Mouse (Mus musculus) urinary bladder, adult 18-20 months (tissue): ENCODE results near the gene Gch1.
A peak's percentile ranks its signal among the peaks of the same experiment; 100 is the strongest.
"Not testable (repeated sequence)": the region's sequence is repeated elsewhere in the genome, so short reads cannot be mapped to it uniquely, and the experiment has no call there.

Source experiments
- DNase-seq, 2 experiments: peaks; one replicate each; pipeline ENCODE4 v3.0.0; 2022; ENCODE audit warnings: low spot score in 2 of 2, mixed read lengths in 2 of 2

Gch1 gene

DNA sequence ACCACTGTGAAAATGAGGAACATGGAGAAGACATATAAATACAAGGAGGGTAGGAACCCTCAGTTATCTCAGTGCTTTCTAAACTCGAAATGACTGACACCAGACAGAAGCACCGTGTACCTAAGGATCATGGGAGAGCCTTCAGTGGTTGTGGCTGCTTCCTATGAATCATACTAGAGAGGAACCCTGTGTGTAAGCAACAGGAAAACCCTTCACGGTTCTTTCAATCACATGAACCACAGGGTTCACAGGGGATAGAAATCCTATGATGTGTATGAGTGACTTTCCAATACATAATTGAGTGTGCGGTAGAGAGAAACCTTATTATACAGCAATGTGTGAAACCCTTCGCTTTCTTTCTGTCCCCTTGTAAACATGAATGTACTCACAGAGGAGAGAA, 24.1 kb downstream of the Gch1 start:
- DNase-seq, result no peak

DNA sequence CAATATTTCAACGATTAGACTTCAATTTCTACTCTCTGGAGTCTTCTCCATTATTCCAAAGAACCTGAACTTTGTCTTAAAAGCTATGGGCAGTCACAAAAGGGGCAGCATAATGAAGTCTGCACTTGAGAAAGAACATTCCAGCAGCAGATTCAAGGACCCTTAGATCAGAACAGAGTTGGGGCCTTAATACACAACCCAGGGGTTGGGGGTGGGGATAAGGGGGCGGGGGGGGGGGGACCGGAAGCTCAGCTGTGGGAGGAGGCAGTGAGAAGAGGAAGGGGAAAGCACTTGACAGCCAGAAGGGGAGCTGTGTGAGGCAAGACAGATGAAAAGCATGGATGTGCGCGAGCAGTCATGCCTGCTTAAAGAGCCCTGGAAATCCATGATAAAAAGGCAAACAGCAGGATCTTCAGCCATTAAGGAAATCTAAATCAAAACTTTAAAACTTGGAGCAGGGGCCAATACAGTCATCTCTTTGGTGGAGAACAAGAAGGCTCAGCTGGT, 27.2 kb downstream of the Gch1 start:
- DNase-seq, result no peak

DNA sequence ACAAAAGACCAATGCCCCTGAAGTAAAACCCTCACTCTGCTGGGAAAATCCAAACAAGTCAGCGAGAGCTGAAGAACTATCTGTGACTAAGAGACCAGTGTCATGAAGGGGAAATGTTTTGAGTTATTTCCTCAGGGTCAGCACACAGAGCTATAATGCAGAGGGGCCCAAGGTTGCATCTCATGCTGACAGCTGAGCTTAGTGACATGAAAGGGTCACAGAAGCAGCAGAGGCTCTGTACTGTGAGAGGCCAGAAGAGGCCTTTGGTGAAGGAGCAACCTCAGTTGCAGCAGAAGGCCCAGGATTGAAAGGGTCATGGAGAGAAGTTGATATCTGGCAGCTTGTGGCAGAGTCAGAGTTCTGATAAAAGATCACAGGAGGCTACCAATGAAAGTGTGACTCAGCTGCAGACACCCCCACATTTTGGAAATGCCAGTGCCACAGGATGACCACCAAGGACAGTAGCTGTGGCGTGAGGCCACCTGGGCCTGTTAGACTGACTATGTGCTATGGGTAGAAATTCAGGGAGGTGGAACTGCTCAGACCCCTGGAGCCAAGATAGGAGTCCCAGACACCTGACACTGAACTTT, 29.1 kb downstream of the Gch1 start:
- DNase-seq, result no peak

DNA sequence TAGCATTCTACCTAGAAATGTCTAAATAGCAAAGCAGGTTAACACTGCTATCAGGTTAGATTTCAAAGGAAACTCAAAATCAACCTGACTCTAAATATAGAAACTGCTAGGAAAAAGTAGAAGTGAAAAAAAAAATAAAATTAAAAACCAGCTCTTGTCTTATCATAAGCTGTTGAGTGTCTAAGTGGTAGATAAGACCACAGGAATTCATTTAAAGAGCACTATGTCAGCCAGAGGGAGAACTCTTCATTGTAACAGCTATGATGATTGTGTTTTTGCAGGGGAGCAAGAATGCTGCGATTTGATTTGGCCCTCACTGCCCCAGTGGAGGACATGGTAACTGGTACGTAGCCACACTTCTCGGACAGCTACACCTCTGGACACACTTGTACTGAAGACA, 34.9 kb downstream of the Gch1 start:
- DNase-seq, result no peak

DNA sequence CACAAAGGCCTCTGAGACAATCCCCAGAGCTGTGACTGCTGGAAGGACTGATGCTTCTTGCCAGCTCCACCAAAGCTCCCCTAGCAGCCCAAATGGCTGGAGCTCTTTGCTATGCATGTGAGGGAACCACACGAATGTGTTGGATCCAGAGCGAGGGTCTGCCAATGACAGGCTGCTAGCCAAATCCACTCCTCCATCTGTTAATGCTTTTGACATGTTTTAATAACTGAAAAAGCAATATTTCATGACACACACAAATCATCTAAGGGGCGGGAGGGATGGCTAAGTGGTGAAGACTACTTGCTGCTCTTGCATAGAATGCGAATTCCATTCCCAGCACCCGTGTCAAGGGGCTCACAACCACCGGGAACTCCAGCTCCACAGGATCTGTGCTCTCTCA, 37.9 kb downstream of the Gch1 start:
- DNase-seq, result no peak

DNA sequence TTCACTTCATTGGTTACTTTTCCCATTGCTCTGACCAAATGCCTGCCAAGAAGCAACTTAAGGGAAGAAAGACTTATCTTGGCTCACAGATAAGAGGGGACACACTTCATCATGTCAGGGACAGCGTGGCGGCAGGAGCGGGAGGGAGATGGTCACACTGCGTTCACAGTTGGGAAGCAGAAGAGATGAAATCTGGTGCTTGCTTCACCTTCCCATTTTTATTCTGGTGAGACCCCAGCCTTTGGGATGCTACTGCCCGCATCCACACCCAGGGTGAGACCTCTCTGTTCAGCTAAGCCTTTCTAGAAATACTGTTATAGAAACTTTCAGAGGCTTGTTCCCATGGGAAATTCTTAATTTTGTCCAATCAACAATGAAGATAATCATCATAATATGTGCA, 44.9 kb downstream of the Gch1 start:
- no peak for DNase-seq

DNA sequence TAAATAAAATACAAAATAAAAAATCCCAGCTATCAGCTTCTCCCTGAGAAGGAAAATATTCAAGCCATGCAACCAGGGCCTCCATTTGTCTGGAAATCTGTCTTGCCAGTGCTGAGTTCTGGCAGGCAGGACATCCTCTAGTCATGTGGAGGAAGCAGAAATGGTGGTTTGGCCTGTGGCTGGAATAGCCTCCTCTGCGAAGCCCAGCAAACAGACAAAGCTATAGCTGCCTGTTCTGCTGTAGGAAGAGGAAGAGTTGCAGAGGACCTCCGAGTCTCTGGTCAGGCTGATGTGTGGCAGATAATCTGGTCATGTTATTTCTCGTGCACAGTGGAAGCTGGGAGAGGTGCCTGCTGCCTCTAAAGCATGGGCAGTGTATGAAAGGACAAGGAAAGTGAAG, 50.4 kb downstream of the Gch1 start:
- DNase-seq, result no peak

DNA sequence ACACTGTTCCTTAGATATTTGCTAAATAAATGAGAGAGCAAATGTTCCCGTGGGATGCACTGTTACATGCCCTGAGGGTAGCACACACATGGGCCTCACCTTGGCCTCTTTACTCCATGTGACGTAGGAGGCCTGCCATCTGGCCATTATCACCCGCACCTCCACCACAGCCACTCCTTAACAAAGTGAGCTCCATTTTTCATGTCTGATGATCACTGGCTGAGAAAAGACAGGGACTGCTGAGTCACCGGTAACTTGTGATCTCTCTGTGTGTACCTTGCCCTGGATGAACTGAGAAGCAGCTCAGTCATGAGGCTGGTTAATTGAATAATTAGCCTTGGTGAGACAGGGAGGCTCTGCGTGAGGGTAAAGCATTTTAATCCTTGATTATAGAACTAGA, 52.6 kb downstream of the Gch1 start:
- no peak for DNase-seq

DNA sequence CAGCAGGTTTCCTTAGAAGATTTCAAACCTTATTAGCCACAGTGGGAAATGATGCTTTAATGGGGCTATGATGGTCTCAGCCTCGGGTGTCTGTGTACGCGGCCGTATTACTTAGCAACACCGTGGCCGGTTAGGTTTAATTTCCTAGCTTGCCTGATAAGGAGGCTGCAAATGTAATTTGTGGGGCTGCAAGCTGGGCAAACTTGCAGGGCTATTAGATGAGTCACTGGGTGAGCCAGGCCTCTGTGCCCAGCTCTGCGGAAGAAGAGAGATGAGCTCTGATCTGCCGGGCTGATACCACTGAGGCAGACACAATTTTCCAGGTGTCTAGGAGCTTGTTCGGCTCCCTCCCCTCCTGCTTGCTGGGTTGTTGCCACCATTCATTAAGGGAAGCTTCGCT, 55.3 kb downstream of the Gch1 start:
- no peak for DNase-seq

DNA sequence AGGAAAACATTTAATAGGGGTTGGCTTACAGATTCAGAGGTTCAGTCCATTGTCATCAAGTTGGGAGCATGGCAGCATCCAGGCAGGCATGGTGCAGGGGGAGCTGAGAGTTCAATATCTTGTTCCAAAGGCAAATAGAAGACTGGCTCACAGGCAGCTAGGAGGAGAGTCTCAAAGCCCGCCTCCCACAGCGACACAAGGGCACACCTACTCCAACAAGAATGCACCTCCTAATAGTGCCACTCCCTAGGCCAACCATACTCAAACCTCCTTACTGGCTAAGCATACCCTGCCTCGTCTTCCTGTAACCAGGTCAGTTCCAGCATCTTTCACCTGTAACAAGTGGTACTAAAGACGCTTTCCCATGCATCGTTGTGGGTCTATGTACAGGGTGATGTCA, 61.2 kb downstream of the Gch1 start:
- no peak for DNase-seq

DNA sequence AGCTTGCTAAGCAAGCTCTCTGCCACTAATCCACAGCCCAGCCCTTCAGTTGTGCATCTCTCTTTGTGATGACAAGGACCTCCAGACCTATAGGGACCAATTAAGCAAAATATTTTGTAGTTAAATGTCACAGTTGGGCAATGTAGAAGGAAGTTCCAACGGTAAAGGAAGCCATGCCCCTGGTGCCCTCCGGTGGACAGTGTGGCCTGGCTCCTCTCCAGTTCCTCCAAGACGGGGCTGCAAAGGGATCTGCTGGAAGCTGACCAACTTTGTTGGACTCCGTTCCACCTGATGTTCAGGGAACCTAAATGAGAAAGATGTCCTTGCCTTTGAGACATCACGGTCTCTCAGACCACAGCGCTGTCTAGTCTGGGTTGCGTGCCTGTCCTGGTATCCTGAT, 71.7 kb downstream of the Gch1 start:
- DNase-seq, result no peak

DNA sequence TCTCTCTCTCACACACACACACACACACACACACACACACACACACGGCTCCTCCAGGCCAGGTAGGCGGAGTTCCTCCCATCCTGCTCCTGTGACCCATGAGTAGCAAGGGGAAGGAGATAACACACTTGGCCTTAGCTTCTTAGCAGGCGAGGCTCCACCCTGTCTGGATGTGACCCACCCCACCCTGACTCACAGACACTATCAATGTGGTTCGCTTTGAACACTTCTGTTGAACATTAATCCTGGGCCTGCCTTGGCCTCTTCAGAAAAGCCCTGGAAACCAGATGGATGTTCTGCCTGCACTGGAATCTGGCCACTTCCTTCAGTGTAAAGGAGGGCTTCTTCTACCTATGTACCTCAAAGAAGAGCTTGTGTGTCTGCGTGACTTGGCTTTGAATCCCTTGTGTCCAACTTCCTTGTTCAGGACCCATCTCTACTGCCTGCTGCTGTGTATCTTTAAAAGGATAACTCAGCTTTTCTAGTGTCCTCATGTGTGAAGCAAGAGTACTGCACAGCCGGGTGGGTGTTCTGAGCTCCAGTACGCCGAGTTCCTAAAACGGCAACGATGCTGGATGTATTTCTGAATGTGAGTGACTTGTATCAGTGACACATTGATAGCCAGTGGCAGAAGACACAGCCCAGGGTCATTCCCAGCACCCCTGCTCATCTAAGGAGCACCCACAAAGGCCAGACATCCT, 73.0 kb downstream of the Gch1 start:
- no peak for DNase-seq

DNA sequence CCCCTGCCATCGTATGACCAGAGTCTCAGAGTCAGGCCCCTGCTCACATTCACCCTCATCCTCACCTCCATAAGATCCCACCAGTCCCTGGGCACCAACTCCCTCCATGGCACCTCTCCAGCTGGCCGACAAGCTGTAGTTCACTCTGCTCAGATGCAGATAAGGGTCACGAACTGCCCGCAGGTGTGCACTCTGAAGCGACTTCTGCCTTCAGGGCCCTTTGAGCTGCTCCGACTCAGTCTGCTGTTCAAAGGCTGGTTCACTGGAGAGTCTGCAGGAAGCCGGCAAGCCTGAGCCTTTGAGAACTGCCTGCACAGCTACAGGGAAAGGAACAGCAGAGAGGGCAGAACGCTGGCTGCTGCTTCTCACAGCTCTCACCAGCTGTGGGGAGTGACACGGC, 74.1 kb downstream of the Gch1 start:
- DNase-seq, result no peak

DNA sequence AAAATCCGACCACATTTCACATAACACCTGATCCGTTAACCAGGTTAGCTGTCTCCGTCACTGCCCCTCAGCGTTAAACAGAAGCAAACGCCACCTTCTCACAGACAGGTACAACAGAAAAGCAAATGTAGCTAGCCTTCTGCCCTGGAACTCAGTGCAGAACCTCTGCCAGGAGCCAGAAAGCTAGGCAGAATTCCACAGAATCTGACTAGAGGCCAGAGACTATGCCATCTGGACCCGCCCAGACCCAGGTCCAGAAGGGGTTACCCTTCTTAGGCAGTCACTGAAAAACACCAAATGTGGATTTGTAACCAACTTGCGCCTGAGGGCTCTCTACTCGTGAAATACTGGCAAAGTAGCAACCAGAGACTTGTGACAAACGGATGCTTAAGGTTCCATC, 77.9 kb downstream of the Gch1 start:
- DNase-seq, result no peak

DNA sequence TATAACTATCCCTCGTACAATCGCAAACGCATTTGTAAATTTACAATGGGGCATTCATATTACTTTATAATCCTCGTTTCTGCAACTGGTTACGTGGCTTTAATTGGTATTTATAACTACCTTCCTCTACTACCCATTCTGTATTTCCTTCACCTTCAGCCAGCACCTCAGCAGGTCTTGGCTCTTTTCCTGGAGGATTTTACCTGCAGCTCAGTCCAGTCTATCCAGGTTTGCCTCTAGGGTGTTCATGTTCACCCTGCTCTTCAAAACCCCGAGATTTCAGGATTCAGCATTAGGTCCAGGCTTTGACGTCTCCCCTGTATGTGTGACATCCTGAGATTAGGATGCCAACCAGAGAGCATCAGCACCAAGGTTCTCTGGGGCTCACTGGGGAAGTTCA, 78.8 kb downstream of the Gch1 start:
- DNase-seq, result not testable (repeated sequence)

DNA sequence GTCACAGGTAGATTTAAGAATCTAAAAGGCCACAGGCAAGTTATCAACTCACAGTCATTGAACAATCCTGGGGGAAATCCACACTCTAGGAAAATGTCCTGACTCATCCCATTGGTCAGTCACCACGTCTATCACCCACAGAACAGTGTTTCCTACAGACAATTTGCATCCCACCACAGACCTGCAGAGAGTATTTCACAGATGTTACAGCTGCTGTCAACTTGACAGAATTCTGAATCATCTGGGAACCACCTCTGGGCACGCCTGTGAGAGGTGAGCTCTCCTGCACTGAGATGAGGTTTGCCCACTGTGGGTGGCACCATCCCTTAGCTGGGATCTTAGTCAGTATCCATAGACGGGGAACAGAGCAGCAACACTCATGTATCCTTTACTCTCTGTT, 81.8 kb downstream of the Gch1 start:
- DNase-seq, result no peak

DNA sequence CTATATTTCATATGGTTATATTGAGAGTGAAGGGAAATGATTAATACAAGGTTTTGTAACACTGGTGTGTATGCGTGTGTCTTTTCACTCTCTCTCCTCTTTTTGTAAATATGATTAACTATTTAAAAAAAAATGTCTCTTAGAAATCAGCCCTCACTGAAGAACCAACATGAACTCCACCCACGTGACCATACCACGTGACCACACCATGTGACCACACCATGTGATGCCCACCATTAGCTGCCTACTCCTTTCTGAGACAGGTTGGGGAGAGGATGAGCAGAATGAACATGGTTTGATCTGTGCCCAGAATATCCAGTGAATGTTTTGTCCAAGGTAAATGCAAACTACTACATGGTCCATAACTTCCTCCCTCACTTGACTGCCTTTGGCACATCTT, 83.5 kb downstream of the Gch1 start:
- DNase-seq, result no peak

DNA sequence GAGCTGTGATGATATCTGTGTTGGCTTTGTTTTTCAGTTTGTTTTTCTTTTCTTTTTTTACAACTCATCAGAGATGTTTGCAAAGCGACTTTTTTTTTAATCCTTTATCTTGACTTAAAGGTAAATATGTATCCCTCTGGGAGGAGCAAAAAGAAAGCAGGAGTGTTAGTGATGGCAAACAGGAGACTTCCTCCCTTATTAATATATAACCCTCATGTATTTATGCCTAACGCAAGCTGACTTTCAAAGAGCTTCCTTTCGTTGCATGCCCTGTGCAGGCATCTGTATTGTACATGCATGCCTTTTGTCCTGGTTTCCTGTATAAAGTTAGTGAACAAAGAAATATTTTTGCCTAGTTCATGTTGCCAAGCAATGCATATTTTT, 84.0 kb downstream of the Gch1 start:
- no peak for DNase-seq

DNA sequence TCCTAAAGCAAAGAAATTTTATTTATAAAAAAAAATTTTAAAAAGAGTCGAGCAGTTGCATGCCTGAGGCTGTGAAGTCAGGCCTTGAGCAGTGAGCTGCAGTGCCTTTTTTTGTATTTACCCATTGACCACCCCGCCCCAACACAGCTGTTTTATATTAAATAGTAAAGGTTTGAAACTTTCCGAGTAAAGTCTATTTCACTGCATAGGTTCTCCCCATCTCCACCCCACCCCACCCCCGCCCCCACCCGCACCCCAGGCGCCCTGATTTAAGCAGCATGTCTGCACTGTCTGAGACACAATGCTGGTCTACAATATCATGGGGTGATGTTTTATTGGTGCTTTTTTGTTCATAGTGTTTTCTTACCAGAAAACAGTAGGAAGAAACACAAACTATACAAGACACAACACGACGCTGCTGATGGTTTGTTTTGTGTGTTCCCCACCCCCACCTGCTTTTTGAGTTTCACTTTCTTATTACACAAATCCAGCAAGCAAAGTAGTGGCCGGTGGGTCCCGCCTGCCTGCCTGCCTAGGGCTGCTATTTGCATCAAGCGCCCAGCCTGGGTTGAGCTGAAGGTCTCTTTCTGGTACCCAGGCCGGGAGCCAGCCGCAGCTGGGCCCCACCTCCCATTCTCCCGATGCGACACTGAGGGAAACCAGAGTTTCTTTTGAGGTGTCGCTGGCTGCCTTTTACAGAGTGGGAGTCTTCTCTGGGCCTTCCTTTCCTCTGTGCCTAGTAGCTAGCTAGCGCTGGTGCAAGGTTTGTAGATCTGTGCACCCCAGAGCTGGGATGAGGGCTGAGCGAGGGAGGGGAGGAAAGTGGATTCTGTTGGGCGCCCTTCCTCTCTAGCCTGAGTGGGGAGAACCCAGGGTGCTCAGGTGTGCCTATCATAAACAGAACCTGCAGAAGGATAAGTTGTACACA, 84.7 kb downstream of the Gch1 start:
- DNase-seq, result peak in 1 of 2 experiments; percentile 32
